Mouse (Mus musculus) cerebral cortex, adult 2 months (tissue): ENCODE data around the gene Col8a1.

Experiments used
- WGBS: fragments of 180-500 bp; shearing (Covaris S2); methylation state at CpG from one replicate; pipeline ENCODE4 v1.1.7; 2018; 5-methylcytosine and 5-hydroxymethylcytosine counted together

Col8a1 gene

DNA sequence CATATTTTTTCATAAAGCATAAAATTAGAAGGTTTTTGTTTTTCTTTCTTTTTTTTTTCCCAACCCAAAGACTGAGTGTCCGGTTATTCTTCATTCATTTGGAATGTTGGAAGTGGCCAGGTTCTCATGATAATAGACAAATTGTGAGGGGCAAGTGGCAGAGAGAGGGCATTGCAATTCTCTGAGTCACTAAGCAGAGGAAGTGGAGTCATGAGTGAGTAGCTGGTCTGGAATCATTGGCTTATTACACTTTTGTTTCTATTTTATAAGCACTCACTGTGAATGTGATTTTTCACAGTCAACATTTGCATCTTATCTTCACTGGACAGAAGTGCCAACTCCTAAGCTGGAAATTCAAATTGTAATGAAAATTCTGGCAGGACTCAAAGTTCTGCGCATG lies 82.9 kb downstream of the Col8a1 start:
- 75% methylated on average over 2 of the region's 2 CpGs for WGBS

DNA sequence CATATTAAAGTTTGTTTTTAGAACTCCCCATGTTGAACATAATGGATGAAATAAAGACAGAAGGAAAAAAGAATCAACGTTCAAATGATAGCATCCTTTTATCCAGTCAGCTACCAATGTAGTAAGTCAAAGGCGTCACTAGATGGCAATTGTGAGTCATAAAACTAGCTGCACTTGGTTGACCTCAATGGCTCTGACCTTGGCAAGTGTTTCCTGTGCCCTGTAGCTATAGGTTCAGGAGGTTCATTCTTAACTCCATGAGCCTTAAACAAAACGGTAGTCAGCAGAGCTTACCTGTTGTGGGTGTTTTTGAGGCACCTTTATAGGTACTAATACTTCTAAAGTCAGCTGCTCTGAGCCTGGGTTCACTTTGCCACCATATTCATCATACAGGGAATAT lies 85.2 kb downstream of the Col8a1 start:
- whole genome bisulfite sequencing = 8% methylated on average over 3 of the region's 3 CpGs

DNA sequence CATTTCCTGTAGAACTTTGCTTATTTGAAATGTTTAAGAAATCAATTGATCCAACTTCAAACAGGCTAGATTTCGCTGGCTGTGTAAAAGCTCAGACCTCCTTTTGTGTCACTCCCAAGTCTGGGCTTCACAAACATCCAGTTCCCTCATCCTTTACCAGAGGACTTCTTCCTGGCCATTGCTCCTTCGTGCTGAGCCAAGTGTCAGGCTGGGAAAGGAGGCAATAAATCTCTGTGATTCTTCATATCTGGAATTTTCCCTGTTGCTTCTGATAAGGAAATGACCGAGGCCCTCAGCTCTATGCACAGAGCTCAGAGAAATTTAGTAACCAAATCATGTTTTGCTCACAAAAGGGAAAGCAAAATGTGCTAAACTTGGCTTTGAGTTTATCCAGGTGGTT lies 91.9 kb downstream of the Col8a1 start:
- WGBS = 76% methylated on average over 3 of the region's 3 CpGs

DNA sequence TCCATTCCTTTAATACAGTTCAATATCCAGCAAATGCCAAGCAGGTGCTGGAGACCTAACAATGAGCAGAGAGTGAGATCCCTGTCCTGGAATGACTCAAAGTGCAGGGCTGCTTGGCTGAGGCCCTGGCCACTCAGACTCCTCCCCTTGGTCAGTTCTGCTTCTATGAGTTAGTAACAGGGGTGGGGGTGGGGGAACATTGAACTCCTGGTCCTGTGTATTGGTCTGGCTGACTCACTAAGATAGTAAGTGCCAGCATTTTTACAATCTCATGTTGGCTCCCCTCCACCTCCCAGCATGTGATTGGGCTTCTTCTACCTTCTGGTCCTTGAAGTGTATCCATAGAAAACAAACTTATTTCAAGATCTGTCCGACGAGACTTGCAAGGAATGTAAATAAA lies 104.6 kb downstream of the Col8a1 start:
- 41% methylated on average over 2 of the region's 2 CpGs for WGBS

DNA sequence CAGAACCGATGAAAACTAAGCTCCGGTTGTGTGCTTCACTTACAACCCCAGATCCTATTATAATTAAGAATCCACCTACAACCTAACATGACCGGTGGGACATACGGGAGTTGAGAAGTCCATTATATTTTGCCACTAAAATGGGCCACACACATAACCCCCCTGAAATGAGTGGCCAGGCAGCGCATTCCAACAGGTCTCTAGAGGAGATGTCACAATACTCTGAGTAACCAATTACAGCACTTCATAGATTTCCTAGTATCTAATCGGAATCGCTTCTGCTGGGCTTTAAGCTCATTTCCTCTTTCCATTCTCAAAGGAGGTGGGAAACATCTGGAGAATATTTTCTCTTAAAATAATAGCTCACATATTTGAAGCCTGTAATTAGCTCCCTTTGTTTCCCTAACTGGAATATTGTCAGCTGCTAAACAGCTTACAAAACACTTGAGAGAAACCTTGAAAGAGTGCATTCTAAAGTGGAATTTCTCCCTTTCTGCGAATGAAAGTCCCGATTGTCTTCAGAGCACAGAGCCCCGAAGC lies 113.1 kb downstream of the Col8a1 start:
- WGBS = 71% methylated on average over 10 of the region's 10 CpGs

DNA sequence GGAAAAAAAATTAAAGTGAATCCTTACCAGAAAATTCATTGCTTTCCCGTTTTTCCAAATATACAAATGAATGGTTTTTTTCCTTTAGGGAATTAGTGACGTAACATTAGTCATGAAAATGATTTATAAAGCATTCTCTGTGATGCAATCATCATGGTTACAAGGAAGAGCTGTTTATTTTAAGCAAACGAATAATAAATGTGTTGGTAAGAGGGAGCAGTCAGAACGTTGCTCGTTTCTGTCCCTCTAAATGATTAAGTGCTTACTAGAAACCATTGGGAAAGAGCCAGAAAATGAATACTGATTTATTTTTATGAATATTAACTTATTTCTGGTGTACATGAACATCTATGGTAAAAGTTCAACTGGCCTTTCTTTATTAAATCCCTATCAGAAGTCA lies 119.8 kb downstream of the Col8a1 start:
- WGBS = 71% methylated on average over 5 of the region's 5 CpGs

DNA sequence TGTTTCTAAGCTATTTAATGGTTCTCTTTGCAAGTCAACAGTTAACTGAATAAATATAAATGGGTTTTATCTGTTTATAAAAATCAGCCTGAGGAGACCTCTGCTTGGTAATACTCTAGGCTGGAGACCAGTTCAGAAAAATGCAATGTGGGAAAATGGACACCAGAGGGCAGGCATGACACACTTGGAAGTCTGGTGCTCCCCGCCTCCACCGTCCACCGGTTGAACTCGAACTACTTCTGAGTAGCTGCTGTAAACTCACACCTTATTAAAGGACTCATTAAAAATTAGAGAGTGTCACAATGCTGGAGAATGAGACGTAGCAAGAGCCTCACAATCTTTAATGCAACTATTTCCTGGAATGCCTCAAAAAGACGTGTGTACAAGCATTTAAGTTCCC lies 120.3 kb downstream of the Col8a1 start:
- WGBS = 7% methylated on average over 6 of the region's 6 CpGs

DNA sequence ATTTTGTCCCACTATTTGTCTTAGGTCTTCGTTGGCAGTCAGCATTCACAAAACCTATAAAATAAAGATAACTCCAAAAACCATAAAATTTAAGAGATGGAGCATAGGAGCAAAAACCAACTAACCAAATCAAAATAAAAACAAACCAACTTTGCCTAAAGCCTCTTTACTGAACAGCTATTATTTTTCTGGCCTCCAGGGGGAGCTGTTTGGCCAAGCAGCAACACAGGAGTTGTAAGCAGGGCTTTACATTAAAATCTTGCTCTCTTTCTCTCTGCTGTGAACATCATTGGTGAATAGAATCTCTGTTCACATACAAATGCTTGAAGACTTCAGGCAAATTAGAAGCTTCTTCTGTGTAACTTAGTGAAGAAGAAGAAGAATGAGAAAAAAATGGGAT lies 142.8 kb downstream of the Col8a1 start:
- 3% methylated on average over 1 of the region's 1 CpGs for WGBS

DNA sequence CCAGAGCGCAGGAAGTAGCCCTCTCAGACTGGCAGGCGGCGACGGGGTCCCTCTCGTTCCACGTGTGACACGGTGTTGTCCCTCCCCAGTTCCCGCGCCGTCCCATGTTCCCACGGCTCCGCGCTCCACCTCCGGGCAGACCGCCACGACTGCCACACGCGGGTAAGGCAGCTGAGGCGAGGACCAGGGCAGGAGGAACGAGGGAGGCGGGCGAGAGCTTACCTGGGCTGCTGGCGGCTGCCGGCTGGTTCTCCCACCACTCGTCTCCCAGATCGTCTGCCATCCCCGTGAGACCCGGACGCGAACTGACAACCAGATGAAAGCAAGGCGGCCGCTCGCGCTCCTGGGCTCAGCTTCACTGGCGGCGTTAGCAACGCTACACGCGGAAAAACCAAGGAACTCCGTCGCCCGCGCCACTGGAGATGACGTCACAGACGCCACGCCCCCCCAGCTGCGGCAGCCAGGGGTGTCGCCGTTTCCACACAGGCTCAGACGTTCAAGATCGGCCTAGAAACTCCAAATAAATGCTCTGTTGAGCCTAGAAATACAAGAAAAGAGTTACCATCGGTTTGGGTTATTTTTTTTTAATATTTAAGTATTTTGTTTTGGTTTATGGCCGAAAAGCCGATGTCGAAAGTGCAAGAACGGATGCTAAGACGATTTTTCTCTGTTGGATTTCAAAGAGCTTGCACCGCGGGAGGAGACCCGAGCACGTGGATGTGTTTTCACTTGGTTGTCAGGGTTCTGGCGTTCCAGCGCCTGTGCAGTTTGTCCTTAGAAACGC lies 147.9 kb downstream of the Col8a1 start, which contains the start of gene Cmss1:
Gene Cmss1 (minus strand): TSS at position 421 of the 784 bp plus-strand sequence.
- WGBS = under 1% methylated on average over 64 of the region's 64 CpGs

DNA sequence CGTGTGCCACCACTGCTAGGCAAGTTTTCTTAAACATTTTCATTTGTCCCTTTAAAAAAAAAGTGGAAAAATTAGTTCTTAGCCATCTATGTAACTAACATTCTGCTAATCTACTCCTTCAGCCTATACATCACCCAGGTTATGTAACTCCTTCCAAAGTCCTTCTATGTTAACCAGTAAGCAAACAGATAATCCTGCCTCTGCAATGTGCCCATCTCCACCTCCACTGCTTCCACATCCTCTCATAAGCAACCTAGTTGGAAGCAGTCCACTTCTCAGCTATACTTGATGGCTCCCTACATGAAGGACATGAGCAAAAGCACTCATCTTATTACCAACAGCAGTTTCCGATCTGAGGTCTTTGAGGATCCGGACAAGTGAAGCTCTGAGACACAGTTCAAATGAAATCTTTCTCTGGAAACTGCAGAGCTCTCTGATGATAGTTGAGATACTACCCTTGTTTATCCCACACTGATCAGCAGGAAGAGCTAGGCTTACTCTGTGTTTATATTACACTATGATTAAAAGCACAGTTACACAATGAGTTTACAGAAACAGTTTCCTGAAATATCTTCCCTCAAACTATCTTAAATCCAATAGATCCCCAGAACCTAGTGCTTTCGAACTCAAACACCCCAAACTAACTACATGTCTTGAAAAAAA lies 157.1 kb downstream of the Col8a1 start:
- 78% methylated on average over 4 of the region's 4 CpGs for WGBS

DNA sequence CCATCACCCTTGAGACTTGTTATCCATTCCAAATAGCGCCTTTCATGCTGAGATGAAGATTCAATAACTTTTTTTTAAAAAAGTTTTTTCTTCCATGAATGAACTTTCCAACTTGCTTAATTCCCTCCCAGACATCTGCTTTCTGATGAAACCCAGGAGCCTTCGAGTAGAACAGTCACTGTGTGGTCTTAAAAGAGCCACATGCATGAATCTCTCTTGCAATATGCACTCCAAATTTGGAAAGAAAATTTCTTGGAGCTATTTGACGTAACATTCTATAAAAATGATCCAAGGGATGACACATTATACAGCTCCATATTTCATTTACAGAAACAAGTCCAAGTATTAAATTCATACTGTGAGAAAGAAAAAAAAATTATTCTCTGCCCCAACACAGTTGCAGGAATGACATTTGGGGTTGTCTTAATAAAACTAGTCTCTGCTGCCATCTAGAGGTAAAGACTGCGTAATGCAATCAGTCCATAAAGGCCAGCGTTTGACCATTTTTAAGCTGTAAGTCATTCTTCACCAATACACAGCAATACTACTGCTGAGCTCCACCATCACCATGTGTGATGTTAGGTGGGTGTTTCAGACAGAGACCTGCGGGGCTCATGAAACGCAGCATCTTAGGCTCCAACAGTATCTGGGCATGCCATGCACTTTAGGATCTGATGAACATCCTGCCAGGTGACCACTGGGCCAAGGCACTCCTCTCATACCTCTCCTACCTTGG lies 160.9 kb downstream of the Col8a1 start:
- 27% methylated on average over 7 of the region's 7 CpGs for WGBS

DNA sequence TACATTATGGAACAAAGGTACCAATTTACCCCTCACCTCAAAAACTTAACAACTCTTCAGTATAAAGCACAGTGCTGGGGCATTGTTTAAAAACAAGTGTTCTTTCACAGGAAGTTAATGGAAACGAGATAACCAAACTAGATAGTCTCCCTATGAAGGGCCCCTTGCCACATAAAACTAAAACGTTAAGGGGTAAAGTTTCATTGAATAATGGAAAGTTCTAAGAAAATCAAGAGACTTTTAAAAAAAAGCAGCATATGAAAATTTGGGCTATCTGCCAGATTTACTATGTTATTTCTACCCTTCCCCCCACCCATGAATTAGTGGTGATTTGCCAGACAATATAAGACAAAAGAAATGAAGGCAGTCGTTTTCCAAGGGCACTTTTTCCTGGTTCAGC lies 169.3 kb downstream of the Col8a1 start:
- WGBS = 60% methylated on average over 3 of the region's 3 CpGs

DNA sequence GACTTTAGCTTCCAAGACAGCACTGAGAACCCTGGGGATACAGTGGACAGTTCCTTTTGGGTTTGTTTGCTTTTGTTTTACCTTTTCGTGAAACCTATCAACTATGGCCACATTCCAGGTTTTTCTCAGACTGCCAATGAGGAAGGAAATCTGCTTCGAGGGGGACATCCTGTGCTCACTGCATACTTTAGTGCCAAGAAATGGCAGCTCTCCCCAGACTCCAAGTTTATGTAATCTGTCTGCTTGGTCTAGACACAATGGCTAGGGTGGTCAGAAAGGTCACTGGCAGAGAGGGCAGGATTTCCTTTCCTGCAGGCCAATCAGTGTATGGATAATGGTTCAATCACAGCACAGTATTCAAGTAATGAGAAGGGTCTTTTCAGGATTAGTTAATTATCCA lies 172.5 kb downstream of the Col8a1 start:
- WGBS = 65% methylated on average over 2 of the region's 2 CpGs

DNA sequence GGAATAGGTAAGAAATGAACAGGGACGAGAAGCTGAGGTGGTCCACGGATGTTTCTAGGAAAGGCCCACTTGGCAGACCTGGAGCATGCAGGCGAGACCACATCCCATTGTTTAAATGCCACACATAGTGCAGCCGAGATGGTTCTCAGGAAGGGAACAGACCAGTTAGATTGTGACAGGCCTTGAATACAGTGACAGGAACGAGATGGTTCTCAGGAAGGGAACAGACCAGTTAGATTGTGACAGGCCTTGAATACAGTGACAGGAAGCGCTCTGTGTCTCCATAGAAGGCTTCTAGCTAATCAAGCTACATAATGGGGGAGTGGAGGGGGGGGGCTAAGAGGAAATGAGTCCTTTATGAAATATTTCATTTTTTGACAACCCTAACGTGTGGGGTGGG lies 174.5 kb downstream of the Col8a1 start:
- WGBS = 78% methylated on average over 7 of the region's 7 CpGs

DNA sequence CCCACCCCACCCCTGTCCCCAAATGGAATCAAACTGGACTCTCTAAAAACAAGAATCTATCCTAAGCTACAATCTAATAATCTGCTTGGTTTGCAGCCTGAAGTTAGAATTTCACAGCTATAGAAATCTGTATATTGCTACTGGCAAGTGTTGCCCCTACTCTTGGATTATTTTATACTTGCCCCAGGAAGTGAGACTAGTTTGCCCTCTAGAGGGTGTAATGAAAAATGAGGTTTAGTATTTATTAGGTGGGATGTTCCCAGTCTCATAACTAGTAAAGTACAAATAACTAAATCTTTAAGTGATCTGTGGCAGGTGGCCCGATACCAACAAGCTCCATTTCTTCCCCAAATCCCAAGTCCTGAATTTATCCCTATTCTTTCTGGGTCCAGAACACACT lies 177.0 kb downstream of the Col8a1 start:
- WGBS = 95% methylated on average over 1 of the region's 1 CpGs

DNA sequence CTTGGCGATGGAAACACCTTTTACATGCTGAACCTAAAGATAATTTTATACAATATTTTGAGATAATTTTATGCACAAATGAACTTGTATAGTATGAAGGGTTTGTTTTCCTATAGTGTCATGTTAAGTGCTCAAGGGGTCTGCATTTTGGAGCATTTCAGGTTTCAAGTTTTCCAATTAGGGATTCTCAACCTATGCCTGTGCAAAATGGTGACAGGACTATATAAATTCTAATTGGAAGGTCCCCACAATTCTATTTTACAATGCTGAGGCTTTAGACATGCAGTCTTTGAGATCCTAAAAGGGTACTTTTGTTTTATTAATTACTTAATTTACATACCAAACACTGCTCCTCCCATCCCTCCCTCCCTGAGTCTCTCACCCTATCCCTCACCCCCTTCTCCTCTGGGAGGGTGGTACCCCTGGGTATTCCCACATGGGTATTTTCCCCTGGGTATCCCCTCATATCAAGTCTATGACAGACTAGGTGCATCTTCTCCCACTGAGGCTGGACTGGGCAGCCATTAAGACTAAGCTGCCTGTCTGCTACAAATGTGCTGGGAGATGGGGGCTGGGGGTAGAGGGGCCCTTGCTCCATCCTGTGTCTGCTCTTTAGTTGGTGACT lies 178.7 kb downstream of the Col8a1 start:
- 98% methylated on average over 1 of the region's 1 CpGs for WGBS
